Mouse (Mus musculus): Measurements from ENCODE around the gene Nuak2. TPM values are rescaled to one million over a fixed set of nuclear protein-coding genes. Genes with fewer than 3 reads are reported as not detected.
"Not testable (repeated sequence)": the region's sequence is repeated elsewhere in the genome, so short reads cannot be mapped to it uniquely, and the experiment has no call there.

The Nuak2 gene
- polyA plus RNA-seq, 1 experiment: not detected

DNA sequence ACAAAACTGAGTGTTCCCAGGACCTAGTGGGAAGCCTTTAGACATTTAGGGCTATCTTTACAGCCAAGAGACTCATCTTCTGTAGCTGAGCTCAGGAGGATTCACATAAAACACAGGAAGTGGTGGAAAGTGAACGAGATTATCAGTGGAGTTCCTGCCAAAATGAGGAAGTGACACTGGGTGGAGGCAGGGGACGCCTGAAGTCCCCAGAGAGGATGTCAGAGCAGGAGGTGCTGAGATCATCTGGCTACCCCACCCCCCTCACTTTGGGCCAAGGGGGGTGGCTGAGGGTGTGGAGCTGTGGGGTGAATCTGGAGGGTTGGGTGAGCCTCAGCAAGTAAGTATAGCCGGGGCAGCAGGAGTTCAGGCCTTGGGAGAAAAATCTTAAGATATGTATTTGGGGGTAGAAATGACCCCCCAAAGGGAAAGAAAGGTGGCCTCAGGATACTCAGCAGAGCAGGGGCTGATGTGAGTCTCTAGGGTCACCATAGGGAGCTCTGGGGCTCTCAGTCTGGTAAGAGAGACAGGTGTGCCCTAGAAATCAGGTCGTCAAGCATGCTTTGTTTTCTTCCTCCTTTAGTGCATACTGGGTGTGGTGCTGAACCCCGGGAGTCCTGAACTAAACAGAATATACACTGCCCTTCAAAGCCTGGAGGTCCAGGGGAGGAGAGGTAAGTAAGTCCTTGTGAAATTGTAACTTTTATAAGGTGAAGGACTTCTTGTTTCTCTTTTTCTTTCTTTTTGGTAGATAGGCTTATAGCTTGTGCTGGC, 26.0 kb downstream of the Nuak2 start:
- WGBS: 73% methylated on average over 5 of the region's 5 CpGs

DNA sequence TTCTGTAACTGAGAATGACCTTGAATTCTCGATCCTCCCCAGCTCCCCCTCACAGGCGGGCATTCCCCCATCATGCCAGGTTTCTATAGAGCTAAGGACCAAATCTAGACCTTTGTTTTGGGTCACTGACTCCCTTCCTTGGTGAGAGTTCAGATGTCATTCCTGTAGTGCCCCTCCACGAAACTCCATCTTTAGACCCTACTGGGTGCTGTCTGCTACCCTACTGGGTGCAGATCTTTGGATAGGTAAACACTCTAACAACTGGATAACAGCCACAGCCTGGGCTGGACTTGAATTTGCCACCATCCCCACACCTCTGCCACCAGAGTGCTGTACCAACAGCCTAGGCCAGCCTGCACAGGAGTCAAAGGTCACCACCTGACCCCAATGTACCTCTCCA, 26.6 kb downstream of the Nuak2 start:
- Histone ChIP-seq H3K4me3 (ENCODE audit: insufficient read depth, low read depth, low read length) (no peak overlapping the region), H3K4me1 (ENCODE audit: control insufficient read depth, insufficient read depth, low read length) (peaks cover 11% of the 10 kb centered on the region), H3K27ac (ENCODE audit: insufficient read depth, low read depth, low read length) (no peak overlapping the region)
- TF ChIP-seq POLR2A (IDR thresholded peaks at IDR 0.05; ENCODE audit: insufficient read depth, low read depth, low read length) (no peak), CTCF (IDR thresholded peaks at IDR 0.05; ENCODE audit: insufficient read depth, low read depth, low read length) (no peak)
- 82% methylated on average over 3 of the region's 3 CpGs for WGBS

More for the DNA sequence above, 26.0 kb downstream of the Nuak2 start:
- H3K27ac ChIP-seq (ENCODE audit: insufficient read depth, low read depth, low read length): no peak overlapping the region
- TF ChIP-seq CTCF (IDR thresholded peaks at IDR 0.05; ENCODE audit: insufficient read depth, low read depth, low read length): no peak
- no peak for TF ChIP-seq POLR2A (IDR thresholded peaks at IDR 0.05; ENCODE audit: insufficient read depth, low read depth, low read length)
- H3K4me3 ChIP-seq (ENCODE audit: insufficient read depth, low read depth, low read length): no peak overlapping the region
- H3K4me1 ChIP-seq (ENCODE audit: control insufficient read depth, insufficient read depth, low read length): peaks cover 11% of the 10 kb centered on the region

DNA sequence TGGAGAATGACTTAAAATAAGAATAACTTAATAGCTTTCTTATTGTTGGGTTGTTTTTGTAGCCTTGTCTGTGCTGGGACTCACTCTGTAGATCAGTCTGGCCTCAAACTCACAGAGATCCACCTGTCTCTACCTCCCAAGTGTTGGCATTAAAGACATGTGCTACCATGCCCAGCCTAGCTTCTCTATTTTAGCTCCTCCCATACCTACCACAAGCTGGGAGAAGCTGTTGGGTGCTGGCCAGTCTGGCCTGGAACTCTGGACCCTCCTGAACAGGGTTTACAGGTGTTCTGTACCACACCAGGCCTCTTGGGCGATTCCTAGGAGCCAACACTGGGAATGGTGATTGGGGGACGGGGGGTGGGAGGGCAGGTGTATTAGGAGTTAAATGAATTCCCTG, 27.3 kb downstream of the Nuak2 start:
- 93% methylated on average over 2 of the region's 2 CpGs for WGBS
- no peak overlapping the region for H3K27ac ChIP-seq (ENCODE audit: insufficient read depth, low read depth, low read length)
- H3K4me1 ChIP-seq (ENCODE audit: control insufficient read depth, insufficient read depth, low read length): peaks cover 11% of the 10 kb centered on the region
- H3K4me3 ChIP-seq (ENCODE audit: insufficient read depth, low read depth, low read length): no peak overlapping the region
- TF ChIP-seq CTCF (IDR thresholded peaks at IDR 0.05; ENCODE audit: insufficient read depth, low read depth, low read length) (no peak), POLR2A (IDR thresholded peaks at IDR 0.05; ENCODE audit: insufficient read depth, low read depth, low read length) (no peak)

DNA sequence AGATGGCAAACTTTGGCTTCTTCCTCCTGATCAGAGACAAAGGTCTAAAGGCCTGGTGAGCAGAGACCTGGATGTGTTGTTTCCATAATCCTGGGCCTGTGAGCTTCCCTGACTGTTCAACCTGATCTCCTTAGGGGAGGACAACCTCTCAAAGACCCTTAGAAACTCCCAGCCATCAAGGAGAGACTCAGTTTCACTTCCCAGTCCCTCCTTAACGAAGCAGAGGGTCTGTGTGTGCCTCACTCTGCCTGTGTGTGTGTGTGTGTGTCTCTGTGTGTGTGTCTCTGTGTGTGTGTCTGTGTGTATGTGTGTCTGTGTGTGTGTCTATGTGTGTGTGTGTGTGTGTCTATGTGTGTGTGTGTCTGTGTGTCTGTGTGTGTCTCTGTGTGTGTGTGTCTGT, 27.7 kb downstream of the Nuak2 start:
- Histone ChIP-seq H3K27ac (ENCODE audit: insufficient read depth, low read depth, low read length) (no peak overlapping the region), H3K4me3 (ENCODE audit: insufficient read depth, low read depth, low read length) (no peak overlapping the region), H3K4me1 (ENCODE audit: control insufficient read depth, insufficient read depth, low read length) (peaks cover 8% of the 10 kb centered on the region)
- no peak for TF ChIP-seq CTCF (IDR thresholded peaks at IDR 0.05; ENCODE audit: insufficient read depth, low read depth, low read length)
- no peak for TF ChIP-seq POLR2A (IDR thresholded peaks at IDR 0.05; ENCODE audit: insufficient read depth, low read depth, low read length)
- 96% methylated on average over 1 of the region's 1 CpGs for WGBS

DNA sequence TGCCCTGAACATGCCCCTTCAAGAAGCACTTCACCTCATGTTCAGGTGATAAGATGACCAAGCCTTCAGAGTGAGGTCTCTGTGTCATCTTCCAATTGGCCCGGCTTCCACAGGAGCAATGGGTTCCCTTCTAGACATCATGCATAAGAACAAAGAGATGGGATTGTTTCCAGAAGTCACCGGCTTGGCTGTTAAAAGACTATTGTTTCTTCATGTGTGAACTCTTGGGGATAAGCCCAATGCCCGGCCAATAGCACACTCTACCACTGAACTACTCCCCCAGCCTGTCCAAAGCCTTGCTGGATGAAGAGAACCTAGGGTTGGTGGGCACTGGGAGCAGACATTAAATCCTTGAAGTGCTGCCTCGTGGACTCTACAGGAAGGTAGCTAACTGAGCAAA, 29.6 kb downstream of the Nuak2 start:
- peaks cover 8% of the 10 kb centered on the region for H3K4me1 ChIP-seq (ENCODE audit: control insufficient read depth, insufficient read depth, low read length)
- no peak overlapping the region for H3K27ac ChIP-seq (ENCODE audit: insufficient read depth, low read depth, low read length)
- WGBS: 84% methylated on average over 4 of the region's 4 CpGs
- TF ChIP-seq POLR2A (IDR thresholded peaks at IDR 0.05; ENCODE audit: insufficient read depth, low read depth, low read length): no peak
- TF ChIP-seq CTCF (IDR thresholded peaks at IDR 0.05; ENCODE audit: insufficient read depth, low read depth, low read length): no peak
- no peak overlapping the region for H3K4me3 ChIP-seq (ENCODE audit: insufficient read depth, low read depth, low read length)

DNA sequence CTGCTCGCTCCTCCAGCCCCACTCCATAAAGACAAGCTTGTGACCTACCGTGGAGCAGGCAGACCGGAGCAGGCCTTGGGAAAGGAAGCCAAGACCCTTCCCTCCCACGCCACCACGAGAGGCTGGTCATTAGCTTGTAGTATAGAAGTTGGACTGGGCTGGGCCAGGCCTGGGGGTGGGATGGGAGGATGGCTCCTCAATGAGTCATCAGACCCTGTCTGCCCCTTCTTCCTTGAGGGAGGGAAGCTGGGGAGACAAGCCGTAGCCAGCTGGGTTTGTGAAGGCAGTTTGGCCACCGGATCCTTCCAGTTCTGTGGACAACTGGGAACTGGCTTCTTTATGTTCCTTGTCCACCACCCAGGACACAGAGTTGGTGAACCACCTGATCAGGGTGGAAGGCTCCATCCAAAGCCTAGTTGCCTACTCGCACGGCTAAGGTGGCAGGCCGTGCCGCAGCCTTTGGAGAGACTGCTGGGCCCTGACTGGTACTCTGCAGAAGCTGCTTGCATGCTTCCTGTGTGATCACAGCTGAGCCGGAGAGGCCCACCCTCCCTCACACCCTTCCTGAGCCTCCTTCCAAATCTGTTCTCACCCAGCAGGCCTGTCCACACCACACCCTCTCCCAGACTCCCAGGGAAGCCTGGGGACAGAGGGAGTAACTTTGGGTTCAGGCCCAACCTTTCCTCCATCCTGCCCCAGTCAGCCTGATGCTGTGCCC, 30.4 kb downstream of the Nuak2 start:
- no peak for TF ChIP-seq POLR2A (IDR thresholded peaks at IDR 0.05; ENCODE audit: insufficient read depth, low read depth, low read length)
- TF ChIP-seq CTCF (IDR thresholded peaks at IDR 0.05; ENCODE audit: insufficient read depth, low read depth, low read length): no peak
- H3K4me3 ChIP-seq (ENCODE audit: insufficient read depth, low read depth, low read length): no peak overlapping the region
- 83% methylated on average over 12 of the region's 12 CpGs for WGBS
- no peak overlapping the region for H3K27ac ChIP-seq (ENCODE audit: insufficient read depth, low read depth, low read length)
- H3K4me1 ChIP-seq (ENCODE audit: control insufficient read depth, insufficient read depth, low read length): peaks cover 8% of the 10 kb centered on the region

DNA sequence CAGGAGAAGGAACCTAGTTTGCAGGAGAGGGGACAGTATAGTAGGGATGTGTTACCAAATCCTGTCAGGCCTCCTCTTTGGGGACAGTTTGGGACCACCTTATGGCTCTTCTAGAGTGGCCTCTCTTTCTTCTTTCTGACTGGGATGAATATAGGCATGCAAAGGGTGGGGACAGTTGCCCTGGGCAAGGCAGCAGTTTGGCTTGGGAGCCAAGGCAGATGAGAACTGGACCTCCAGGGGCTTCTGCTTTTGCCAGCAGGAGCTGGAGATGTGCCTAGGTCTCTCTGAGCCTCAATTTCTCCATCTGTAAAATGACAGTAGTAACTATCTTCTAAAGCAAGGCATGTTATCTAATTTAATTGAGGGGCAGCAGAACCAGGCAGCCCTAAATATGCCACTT, 31.0 kb downstream of the Nuak2 start:
- no peak for TF ChIP-seq POLR2A (IDR thresholded peaks at IDR 0.05; ENCODE audit: insufficient read depth, low read depth, low read length)
- no peak for TF ChIP-seq CTCF (IDR thresholded peaks at IDR 0.05; ENCODE audit: insufficient read depth, low read depth, low read length)

DNA sequence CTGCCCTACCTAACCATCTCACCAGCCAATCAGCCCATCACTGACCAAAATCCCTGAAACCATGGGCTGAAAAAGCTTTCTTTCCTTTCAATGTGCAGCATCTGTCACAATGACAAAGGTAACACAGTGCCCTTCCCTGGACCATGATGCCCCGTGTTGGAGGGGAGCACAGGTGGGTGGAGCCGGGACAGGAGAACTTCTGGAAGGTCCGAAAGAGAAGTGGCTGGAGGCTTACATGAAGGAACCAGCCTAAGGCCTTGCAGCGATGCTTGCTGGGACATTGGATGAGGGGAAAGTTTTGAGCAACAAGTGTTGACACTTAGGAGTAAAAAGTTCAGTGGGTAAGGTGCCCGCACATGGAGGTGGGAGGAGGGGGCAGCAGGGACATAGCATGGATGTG, 32.5 kb downstream of the Nuak2 start:
- WGBS: 87% methylated on average over 5 of the region's 5 CpGs
- Histone ChIP-seq H3K4me1 (ENCODE audit: control insufficient read depth, insufficient read depth, low read length) (peaks cover 8% of the 10 kb centered on the region), H3K27ac (ENCODE audit: insufficient read depth, low read depth, low read length) (no peak overlapping the region), H3K4me3 (ENCODE audit: insufficient read depth, low read depth, low read length) (no peak overlapping the region)
- no peak for TF ChIP-seq POLR2A (IDR thresholded peaks at IDR 0.05; ENCODE audit: insufficient read depth, low read depth, low read length)
- no peak for TF ChIP-seq CTCF (IDR thresholded peaks at IDR 0.05; ENCODE audit: insufficient read depth, low read depth, low read length)

More for the DNA sequence above, 31.0 kb downstream of the Nuak2 start:
- H3K4me3 ChIP-seq (ENCODE audit: insufficient read depth, low read depth, low read length): no peak overlapping the region
- no peak overlapping the region for H3K27ac ChIP-seq (ENCODE audit: insufficient read depth, low read depth, low read length)
- H3K4me1 ChIP-seq (ENCODE audit: control insufficient read depth, insufficient read depth, low read length): peaks cover 8% of the 10 kb centered on the region

DNA sequence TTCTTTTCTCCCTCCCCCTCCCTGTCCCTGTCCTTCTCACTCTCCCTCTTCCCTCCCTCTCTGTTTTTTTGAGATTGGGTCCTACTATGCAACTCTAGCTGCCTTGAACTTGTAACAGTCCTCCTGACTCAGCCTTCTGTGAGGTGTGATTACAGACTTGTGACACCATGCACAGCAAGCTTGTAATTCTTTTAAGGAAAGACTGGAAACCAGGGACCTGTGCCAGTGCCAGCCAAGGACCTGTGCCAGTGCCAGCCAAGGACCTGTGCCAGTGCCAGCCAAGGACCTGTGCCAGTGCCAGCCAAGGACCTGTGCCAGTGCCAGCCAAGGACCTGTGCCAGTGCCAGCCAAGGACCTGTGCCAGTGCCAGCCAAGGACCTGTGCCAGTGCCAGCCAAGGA, 33.1 kb downstream of the Nuak2 start:
- not testable (repeated sequence) for H3K4me1 ChIP-seq (ENCODE audit: control insufficient read depth, insufficient read depth, low read length); H3K4me3 ChIP-seq (ENCODE audit: insufficient read depth, low read depth, low read length); H3K27ac ChIP-seq (ENCODE audit: insufficient read depth, low read depth, low read length)

DNA sequence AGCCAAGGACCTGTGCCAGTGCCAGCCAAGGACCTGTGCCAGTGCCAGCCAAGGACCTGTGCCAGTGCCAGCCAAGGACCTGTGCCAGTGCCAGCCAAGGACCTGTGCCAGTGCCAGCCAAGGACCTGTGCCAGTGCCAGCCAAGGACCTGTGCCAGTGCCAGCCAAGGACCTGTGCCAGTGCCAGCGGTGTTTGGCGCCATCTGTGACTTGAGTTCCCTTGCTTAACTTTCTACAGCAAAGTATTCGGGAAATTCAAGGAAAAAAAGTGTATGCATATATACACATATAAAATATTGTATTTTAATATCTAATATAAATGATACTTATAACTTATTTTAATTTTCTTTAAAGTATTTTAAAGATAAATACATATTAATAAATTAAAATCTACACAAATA, 33.7 kb downstream of the Nuak2 start:
- not testable (repeated sequence) for H3K4me1 ChIP-seq (ENCODE audit: control insufficient read depth, insufficient read depth, low read length); H3K27ac ChIP-seq (ENCODE audit: insufficient read depth, low read depth, low read length); H3K4me3 ChIP-seq (ENCODE audit: insufficient read depth, low read depth, low read length)
- 66% methylated on average over 3 of the region's 3 CpGs for WGBS

All from olfactory bulb, adult 2 months (tissue).